Mouse (Mus musculus): Measurements from ENCODE around the gene Aqp12.

Gene Aqp12

DNA sequence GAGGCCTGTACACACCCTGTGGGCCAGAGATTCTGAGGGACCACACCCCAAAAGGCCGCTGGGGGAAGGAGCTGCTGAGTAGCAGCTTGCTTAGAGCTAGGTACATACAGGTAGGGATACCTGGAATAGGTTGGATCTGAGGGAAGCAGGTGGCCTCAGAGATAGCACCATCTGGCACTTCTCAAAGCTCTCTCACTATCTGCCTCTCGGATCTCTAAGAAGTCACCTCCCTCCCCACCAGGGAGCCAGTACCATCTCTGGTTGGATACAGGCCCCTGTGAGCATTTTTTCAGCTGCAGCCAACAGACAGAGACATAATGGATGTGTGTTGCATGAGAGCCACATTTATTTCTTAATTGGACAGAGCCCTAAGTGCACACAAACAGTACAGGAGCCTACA is 9.0 kb downstream of the Aqp12 start:
- DNase-seq (ENCODE audit: low read depth) = no peak

DNA sequence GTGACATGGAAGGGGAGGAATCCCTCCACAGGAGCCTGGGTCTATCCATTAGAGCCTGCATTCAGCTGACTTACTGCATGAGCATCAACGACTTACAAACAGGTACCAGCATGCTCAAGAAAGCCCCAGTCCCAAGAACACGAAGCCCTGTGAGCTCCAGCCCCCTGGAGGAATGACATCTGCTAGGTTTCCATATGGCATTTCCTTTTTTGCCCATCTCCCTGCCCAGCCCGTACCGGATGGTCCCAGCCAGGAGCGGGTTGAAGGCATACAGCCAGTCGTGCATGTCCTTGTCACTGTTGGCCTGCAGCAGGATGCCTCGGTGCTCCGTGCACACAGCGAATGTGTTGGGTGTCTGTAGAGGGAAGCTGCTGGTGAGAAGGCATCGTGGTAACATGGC is 12.6 kb downstream of the Aqp12 start:
- no peak for DNase-seq (ENCODE audit: low read depth)

DNA sequence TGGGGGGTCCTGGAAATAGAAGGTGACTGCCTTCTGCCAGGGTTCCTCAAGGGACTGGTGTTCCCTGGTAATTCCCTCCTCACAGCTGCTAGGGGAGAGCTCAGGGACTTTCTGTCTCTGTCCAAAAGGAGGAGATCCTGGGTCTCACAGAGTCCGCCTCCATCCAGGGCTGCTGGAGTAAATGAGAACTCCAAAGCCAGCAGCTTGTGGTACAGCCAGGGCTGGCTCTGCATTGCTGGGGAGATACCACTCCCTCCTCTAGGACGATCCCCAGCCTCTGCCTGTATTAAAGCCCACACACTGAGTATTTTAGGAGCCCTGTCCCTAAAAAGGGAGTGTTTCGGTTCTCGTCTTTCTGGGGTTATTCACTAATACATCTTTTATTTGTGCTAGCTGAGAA is 14.5 kb downstream of the Aqp12 start:
- no peak for DNase-seq (ENCODE audit: low read depth)

DNA sequence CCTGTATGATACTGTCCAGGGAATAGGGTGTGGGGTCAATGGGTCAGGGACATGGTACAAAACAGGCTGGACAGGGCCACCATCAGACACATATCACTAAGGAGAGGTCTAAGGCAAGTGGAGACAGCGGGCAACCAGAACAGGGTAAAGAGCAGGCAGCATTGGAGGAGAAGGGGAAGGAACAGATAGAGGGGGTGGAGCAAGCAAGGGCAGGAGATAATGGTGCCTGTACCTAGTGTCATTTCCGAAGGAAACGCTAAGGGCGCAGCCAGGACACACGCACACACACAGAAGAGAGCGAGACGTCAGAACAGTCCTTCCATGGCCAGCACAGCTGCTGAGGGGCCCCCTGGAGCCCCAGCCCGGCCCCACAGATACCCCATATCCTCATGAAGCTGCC is 20.5 kb downstream of the Aqp12 start:
- DNase-seq (ENCODE audit: low read depth) = no peak

DNA sequence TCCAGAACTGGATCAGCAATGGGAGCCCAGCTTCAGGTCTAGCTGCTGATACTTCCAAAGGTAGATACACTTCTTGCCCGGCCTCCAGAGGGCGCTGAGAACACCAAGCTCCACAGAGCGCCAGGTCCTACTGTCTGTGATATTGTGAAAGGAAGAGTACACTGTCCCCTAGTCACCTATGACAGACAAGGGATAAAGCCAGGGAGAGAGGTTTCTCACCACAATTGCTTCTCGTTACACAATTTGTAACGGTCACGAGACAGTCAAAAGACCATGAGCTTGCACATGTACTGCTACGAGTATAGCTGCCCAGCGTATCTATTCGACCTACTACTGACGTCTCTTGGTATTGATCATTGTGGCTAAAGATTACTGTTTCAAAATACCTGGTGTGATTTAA is 23.3 kb downstream of the Aqp12 start:
- no peak for DNase-seq (ENCODE audit: low read depth)

DNA sequence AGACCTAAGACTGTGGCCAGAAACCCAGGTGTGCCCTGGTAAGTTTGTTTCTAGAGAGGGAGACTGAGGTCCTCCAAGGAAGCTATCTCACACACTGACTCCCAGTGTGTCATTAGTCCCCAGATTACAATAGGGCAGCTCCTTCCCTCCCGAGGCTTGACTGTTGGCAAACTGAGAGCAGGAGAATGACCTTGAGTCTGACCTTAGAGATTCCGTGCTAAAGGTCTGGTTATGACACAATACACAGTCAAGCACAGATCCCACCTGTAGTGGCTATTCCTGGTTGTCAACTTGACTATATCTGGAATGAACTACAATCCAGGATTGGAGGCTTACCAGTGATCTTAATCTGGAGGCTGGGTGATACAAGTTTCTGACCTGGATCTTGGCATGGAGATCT is 23.9 kb downstream of the Aqp12 start:
- DNase-seq (ENCODE audit: low read depth) = no peak

DNA sequence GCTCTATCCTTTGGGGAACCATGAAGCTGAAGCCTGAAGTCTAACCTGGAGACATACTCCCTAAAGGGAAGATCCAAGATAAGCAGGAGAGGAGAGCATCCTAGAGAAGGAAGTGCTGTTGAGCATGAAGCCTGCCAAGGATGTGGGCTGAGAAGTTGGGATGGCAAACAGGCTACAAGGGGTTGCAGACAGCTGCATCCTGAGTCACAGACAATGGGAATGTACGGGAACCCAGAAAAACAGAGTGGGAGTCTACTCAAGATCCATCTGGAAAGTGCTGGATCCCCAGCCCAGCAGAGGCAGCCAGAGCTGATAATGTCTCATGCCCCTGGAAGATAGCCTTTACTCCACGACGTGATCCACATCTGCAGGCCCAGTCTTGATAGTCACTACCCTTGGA is 25.1 kb downstream of the Aqp12 start:
- no peak for DNase-seq (ENCODE audit: low read depth)

DNA sequence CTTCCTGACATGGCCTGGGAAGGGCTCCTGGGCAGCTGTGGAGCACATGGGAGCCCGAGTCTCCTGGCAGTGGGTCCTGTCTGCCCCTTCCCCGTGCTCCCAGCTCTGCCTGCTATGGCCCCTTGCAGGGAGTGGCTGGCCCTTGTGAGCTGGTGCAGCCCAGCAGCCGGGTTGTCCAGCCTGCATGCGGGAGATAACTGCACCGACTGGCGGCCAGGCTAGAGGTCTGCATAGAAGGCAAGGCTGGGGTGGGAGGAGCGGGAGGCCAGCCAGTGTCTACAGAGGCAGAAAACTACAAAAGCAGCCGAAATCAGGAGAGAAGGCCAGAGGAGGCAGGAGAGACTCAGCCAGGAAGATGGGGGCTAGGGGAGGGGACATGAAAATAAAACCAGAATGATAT is 27.9 kb downstream of the Aqp12 start:
- no peak for DNase-seq (ENCODE audit: low read depth)

DNA sequence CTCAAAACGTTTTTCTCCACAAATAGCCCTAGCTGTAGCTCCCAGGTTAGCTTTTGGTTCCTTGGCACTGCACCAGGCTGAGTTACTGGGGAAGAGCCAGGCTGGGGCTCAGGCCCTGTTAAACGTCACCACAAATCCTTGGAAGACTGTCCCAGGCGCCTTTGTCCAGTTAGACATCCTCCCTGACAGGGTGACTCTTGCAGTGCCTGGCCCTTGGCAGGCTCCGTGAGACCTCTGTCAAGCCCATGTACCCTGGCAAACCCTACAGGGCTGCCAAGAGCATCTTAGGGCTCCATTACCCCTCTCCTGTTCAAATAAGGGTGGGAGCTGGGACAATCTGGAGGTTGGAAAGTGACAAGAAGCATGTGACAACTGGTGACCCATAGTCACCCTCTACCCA is 29.8 kb downstream of the Aqp12 start:
- no peak for DNase-seq (ENCODE audit: low read depth)

DNA sequence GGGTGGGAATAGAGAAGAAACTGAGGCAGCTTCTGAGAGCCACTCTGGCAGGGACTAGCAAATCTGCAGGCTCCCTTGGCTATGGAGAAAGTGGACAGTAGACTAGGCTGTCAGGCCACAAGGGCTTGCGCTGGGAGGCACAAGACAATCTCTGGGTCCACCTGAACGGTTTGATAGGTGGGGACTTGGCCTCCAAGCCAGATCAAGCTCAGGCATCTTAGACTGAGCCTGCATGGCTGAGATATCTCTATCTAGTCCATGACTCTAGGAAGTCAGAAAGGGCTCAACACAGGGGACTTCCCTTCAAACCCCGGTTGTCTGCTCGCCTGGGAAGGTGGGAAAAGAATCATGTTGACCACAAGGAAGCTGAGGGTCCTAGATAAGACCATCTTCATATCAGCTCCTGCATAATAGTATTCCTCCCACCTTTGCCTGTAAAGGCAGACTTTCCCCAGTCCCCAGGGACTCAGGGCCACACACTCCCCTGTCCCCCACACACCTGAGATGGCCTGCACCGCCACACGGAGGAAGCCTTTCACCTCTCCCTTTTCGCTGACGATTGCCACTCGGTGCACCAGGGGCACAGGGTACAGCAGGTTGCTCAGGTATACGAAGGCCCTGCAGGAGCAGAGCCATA is 40.1 kb downstream of the Aqp12 start:
- no peak for DNase-seq (ENCODE audit: low read depth)

DNA sequence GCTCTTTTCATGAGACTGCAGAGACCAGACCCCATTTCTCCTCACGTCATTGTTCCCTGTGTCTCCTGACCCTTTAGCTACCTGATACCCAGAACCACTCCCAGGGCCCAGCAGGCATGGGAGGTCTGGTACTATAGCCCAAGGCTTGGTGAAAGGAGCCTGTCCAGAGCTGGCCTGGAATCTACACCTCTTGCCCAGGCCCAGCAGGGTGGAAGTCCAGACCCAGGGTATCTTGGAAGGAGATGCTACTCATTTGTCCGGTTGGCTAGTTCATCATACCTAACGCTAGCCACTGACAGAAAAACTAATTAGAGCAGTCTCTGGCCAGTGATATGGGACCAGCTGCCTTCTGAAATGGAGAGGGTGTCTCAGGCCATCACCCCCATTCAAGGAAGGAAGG is 43.9 kb downstream of the Aqp12 start:
- no peak for DNase-seq (ENCODE audit: low read depth)

DNA sequence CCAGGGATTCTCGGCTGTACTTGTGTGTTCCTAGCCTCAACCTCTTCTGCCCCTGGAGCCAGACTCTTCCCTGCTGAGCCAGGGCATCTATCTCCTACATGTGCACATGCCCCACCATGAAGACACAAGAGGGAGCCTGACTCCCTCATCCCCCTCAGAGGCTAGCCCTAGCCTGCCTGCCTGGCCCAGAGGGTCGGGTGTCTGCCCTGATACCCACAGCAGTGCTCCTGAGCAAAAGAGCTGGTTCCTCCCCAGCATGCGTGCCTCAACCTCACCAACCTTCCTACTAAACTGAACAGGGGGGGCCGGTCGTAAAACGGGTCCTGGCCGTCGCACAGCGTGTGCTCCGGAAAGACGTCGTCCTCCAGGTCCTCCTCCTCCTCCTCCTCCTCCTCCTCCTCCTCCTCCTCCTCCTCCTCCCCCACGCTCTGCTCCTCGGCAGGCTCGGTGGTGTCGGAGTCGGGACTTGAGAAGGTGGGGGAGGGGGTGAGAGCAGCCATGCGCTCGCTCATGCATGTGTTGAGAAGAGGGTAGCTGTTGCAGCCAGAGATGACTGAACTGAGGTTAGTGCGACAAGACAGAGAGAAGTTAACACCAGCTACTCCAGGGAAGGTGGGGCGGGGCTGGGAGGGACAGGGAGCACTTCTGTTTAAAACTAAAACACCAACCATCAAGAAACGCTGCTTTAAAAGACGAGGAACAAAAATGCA is 45.1 kb downstream of the Aqp12 start:
- no peak for DNase-seq (ENCODE audit: low read depth)

Measured in naive thymus-derived CD4-positive, alpha-beta T cell, adult 2 months (primary cell).